Mouse (Mus musculus) layer of hippocampus, postnatal 10 days (tissue): ENCODE data around the gene B3gat3. TPM values are rescaled to one million over a fixed set of nuclear protein-coding genes. Genes with fewer than 3 reads are reported as not detected.

ENCODE experiments used
- DNase-seq, 2 experiments: peaks; one replicate each; pipeline ENCODE4 v3.0.0; 2021; ENCODE audit warnings: low spot score in 2 of 2
- total RNA-seq, 2 experiments: library from RNA; stranded (reverse); gene quantifications; 2 replicates each; pipeline ENCODE4 v1.2.3; 2021

B3gat3 gene
- total RNA-seq, 2 experiments from 2014 or later: 121 to 130 TPM

DNA sequence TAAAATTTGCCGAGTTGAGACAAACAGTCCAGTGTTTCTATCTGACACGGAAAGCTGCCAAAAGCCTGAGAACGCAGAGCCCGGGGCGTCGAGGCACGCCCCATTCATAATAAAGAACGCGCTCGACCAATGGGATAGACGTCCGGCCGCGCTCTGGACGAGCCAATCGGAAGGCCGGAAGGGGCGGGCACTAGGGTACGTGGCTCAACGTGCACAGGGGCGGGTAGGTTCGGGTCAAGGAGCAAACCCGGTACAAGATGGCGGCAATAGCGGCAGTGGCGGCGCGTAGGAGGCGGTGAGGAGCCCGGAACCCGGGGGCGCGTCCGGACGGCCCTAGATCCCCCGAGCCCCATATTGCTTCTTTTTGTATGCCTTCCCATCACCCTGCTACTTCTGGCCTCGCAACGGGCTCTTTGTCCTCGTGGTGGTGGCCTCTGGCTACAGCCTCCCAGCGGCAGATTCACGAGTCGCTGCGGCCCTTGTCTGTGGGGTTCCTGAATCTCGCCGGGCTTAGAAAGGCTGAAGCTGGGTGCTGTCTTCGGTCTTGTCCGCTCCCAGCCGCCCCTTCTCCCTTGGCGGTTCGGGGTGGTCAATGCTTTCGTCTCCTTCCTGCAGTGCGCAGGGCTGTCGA lies 22.2 kb upstream of the B3gat3 start, which contains the start of gene Ganab:
TSS of gene Ganab (plus strand) at position 207 of the 631 bp plus-strand sequence.
- peak; percentile 92 to 94 for DNase-seq

DNA sequence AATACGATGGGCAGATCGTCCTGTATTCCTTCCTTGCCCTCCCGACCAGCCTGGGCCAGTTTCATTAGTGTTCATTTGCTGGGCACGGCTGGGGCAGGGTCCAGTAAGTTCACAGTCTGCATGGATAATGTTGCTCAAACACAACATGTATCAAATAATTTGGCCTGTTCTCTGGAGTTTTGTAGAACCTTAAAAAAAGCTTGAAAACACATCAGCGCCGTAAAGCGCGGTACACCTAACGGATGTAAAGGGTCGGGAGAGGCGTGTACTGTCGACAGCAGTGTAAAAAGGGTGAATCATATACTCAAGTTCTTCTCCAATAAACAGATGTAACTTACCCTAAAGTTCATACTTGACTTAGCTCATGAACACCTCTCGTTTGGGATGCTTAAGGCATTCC lies 21.6 kb upstream of the B3gat3 start:
- no peak for DNase-seq

DNA sequence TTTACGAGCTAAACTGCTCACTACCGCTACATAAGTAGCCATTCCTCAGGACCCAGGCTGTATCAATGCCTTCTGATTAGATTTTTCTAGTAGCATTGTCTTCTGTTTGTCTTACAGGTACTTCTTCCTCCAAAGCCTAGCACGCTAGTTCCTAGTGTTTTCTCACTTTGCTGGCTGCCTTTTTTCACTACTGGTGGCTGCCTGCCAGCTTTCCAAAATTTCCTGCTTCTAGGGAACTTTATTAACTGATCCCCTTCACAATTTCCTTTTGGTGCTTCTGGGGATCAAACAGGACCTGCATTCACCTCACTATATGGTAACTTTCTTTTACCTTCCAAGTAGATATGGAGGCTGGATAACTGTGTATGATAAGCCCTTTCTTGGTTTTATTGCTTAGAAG lies 21.1 kb upstream of the B3gat3 start:
- no peak for DNase-seq

DNA sequence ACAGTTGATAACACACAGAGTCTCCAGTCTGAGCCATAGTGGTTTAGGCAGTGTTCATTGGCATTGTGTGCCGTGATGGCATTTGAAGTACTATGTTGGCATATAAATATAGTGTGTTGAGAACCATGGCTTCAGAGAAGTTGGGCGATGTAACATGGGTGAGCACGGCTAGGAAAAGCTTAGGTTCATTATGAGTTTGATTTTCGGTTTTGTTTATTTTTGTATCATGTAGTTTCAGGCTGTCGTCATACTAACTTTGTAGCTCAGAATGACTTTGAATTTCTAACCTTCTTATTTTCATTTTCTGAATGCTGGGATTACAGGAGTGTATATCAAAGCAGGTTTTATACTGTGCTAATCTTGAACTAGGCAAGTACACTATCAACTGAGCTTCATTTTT lies 16.8 kb upstream of the B3gat3 start:
- DNase-seq: no peak

DNA sequence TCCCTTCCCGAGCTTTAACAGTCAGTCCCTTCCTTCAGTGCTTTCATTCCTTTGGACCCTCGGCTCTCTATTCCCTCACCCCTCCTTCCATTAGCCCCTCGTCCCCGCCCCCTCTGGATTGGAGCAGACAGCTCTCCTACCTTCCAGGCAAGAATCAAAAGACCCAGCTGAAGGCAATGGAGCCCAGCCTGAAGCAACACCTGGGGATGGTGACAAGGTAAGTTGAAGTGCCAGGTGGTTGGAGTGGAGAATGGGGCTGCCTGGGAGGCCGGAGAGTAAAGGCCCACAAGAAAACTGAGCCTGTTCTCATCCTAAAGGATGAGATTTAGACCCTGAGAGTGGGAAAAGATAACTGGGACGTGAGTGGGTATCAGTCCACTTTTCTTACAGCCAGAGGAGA lies 11.6 kb upstream of the B3gat3 start:
- no peak for DNase-seq

DNA sequence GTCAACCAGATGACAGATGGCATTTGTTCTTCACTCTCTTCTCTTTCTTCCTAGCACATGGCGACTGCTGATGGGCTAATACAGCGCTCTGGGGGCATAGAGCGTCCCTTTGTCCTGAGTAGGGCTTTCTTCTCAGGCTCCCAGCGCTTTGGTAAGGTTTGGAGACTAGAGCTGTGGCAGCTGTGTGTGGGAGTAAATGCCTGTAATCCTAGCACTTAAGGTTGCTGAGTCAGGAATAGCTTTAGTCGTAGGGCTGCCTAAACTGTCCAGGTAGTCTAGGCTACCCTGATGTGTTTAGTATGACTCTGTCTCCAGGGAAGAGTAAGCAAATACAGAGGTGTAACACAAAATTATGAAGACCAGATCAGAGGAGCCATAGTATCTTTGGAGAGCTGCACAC lies 8.4 kb upstream of the B3gat3 start:
- no peak for DNase-seq

DNA sequence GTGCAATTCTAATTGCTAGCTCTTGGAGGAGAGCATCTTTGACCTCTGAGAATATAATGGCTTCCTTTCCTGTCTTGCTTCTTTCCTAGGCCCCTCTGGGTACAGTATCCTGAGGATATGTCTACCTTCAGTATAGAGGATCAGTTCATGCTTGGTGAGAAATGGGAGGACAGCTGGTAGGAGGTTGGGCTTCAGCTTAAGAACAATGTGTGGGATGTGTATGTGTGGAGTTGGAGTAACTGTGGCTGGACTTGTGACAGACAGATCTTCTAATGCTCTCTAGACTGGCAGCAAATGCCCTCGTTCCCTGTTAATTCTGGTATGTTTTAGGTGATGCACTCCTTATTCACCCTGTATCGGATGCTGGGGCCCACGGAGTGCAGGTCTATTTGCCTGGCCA lies 6.0 kb upstream of the B3gat3 start:
- DNase-seq: no peak

DNA sequence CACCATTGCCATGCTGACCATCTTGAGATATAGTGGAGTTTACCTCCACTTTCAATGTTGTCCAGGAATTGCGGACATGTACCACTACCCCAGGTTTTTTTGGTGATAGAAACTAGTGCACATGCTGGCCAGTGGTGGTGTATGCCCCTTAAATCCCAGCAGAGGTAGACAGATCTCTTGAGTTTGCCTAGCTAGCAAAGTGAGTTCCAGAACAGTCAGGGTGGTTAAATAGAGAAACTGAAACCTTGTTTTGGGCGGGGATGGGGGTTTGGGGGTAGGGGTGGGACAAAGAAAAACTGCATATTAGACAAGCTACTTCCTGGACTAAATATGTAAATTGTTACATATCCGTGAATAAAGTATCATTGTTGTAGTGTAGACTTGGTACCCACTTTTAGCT lies 1.2 kb upstream of the B3gat3 start:
- no peak for DNase-seq

DNA sequence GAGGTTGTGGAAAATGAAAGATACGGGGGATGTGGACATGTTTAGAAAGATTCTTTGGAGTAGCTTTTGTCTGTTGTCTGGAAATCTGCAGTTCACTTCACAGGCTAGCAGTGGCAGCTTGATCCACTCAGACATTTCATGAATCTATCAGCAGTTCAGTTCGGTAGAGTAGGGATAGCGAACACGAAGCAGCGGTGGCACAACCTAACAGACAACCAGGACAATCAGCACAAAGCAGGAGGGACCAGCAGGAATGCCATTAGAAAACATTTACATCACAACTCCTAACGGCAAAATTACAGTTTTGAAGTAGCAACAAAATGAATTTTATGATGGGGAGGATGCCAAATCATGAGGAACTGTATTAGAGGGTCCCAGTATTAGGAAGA lies 496 bp upstream of the B3gat3 start:
- DNase-seq: no peak

DNA sequence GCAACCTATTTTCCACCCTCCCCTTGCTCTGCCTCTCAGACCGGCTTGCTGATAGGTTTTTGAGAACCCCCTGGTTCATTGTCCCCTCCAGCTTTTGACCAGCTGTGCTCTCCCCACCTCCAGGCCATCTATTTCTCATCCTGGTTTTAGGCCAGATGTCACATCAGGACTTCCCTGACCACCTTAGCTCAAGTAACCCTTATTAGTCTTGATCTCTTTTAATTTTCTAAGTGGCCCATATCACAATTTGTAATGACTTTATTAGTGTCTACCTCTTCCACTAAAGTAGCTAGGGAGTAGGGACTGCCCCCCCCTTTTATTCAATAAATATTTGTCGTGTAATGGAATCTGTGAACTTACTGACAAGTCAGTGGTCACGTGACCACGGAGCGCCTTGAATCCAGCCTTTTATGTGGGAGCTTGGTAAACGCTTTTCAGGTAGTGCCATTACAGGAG lies 690 bp downstream of the B3gat3 start:
- DNase-seq: no peak

DNA sequence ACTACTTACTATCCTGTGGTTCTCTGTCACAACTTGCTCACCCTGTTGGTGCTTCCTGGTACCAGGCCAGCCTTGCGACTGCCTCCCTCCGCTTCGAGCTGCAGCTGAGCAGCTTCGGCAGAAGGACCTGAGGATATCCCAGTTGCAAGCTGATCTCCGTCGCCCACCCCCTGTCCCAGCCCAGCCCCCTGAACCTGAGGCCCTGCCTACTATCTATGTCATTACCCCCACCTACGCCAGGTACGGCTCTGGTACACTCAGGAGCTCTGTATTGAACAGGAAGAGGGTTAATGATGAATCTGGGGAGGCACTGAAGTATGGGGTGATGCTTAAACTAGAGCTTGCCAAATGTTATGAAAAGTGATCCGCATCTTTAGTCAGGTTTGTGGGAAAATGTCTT lies 1.6 kb downstream of the B3gat3 start:
- DNase-seq: no peak

DNA sequence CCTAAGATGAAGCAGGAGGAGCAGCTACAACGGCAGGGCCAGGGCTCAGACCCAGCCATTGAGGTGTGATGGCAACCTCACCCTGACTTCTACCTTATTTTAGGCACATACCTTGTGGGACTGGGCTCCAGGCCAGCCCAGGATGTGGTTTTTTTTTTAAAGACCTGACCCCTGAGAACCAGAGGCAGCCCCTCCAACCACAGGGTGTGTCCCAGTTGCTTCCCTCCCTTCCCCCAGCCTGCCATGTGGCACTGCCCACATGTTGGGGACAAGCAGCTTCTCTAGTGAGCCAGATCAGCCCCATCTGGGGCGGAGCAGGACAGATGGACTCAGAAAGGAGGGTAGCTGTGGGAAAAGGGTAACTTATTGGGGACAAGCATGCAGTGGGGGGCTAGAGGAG lies 6.6 kb downstream of the B3gat3 start:
- DNase-seq: no peak

DNA sequence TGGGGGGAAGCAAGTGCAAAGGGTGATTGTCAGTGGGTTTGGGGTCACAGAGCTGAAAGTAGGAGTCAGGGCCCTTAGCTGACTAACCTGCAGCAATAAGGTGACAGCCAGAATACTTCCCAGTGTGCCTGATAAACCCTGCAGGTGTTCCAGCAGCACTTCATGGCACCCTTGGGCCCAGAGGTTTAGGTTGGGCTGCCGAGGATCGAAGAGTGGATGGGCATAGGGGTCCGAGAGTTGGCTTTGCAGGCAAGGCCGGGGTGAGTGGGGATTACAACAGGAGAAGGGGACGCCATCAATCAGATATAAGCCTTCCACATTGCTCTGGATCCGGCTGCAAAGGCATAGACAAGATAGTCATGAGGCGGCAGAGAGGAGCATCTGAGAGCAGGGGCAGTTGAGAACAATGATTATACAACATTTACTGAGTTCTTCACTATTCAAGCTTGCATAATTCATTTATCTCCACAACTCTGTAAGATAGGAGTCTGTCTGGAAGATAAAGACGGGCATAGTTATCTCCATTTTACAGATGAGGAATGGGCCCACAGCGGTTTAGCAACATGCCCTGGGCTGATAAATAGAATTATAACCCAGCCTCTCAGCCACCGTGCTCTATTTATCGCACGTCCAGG lies 7.8 kb downstream of the B3gat3 start:
- DNase-seq: no peak

DNA sequence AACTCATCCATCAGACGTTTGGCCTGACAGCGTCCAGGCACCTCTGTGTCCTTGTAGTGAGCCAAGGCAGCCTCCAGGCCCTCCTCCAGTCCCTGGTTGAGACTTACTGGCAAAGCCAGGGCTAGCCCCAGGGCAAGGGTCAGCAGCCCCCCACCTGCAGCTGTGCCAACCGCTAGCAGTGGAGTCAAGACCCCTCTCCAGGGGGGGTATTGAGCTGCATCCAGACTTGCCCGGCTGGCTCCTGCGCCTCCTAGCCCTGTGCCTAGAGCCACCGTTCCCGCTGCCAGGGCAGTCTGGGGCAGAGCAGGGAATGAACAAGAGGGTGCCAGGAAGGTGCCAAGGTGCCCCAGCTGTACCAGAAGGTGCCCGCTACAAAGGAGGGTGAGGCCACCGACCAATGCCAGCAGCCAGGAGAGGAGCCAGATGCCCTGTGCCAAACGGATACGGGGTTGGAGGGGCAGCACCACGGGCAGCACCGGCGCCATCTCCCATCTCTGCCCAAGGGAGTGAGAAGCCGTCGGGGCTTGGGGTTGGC lies 8.6 kb downstream of the B3gat3 start:
- DNase-seq: no peak

DNA sequence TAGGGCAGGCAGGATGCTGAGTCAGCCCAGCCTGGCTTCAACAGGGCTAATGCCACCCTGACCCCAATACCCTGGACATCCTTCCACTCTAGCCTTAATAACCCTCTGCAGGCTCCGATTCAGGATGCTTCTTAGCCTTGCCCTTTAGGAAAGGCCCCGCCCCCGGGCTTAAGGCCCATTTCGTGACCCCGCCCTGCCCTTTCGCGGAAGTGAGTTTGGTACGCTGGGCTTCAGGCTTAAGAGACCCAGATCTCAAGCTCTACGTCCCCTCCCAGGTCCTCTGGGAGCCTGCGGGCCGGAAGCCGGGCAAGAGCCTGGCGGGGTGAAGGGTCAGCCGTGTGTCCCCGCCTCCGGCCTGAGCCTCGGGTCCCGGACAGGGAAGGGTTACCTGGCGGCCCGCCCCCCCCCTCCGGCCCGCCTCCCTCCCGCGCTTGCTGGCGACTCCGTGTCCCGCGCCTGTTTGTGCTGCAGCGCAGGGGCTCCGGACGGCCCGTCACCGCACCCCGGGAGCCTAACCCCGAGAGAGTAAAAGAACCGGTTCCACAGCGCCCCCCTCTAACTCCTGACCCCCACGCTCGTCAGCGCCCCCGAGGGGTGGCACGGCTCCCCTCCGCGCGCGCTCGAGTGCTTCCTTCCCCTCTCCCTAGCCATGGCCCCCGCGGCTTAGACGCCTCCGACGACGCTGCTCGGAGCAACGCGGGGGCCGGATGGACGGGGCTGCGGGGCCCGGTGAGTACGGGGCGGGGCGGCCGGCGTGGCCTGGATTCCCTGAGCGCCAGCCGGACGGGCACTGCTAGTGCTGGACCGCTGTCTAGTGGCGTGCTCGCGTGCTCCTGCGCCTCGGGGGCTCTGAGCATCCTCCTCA lies 9.3 kb downstream of the B3gat3 start, which contains the start of the genes Rom1 and Eml3:
TSS of gene Rom1 (minus strand) at position 133 of the 865 bp plus-strand sequence.
TSS of gene Eml3 (plus strand) at position 329 of the 865 bp plus-strand sequence.
- peak; percentile 68 to 74 for DNase-seq

DNA sequence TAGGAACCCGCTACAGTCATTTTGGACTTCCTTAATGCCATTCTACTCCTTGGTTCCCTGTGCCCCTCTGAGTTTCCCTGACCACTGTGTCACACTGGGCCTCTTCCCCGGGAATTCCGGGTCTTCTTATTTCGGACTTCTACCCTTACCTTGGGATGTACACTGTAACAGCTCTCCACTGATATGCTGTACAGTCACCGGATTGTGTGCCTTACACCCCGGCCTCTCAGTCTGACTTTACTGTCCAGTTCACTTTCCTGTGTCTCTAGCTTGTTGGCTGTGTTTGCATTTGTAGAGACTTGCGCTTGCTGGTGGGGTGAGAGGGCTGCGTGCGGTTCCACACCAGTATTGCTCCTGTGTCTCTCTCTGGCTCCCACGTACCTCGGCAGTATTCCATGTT lies 9.9 kb downstream of the B3gat3 start:
- no peak for DNase-seq

DNA sequence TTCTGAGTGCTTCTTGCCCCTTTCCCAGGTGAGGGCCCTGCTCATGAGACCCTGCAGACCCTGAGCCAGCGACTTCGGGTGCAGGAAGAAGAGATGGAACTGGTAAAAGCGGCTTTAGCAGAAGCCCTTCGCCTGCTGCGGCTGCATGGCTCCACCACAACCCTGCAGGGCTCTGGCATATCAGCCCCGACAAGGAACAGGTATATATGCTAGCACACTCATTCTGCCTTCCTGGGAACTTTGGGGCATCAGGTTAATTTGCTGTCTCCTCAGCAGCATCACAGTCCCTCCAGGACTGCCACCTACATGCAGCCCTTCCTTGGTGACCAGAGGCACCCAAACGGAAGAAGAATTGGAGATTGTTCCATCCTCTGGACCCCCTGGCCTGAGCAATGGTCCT lies 10.6 kb downstream of the B3gat3 start:
- no peak for DNase-seq

DNA sequence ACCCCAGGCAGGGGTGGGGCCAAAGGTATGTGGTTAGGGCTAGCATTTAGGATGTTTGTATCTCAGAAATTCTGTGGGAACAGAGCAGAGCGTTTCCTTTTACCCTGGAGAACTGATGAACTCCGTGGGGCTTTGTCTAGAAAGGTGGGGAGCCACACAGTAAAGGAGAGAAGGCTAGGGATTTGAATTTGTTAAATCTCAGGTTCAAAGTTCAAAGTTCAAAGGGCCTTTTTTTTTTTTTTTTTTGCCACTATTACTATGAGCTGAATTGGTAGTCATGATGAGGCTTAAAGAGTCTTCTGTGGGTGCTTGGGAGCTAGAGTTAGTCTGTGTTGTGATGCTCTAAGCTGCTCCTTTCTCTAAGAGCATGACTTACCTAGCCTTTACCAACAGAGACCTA lies 16.6 kb downstream of the B3gat3 start:
- DNase-seq: no peak

DNA sequence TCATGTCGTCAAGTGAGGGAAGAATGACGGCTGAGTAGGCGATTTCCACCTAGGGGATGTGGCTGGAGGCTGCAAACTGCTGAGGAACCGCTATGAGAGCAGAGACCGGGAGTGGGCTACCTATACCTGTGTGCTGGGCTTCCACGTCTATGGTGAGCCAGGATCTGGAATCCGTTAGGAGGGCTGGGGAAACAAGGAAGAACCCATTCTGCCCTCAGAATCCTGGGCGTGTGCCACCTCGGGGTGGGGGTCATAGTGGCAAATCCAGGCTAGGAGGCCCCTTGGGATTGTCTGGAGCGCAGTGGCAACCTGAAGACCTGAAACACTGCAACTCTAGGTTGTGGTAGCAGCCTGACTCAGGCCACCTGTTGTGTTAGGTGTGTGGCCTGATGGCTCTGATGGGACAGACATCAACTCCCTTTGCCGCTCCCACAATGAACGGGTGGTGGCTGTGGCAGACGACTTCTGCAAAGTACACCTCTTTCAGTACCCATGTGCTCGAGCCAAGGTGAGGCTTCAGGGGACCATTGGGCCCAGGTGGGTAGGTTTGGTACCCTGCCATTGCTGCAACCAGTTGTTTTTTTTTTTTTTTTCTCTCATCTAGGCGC lies 20.5 kb downstream of the B3gat3 start:
- DNase-seq: no peak

DNA sequence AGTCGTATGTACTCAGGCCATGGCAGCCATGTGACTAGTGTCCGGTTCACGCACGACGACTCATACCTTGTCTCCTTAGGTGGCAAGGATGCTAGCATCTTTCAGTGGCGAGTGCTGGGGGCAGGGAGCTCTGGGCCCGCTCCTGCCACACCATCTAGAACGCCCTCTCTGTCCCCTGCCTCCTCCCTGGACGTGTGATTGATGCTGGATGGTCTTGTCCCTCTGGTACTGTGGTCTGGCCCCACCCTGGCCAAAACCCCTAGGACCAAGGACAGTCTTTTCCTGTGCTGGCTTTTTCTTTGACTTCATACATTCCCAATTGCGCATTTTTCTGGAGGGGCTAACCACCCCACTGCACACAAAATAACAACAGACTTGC lies 21.0 kb downstream of the B3gat3 start:
- DNase-seq: no peak

DNA sequence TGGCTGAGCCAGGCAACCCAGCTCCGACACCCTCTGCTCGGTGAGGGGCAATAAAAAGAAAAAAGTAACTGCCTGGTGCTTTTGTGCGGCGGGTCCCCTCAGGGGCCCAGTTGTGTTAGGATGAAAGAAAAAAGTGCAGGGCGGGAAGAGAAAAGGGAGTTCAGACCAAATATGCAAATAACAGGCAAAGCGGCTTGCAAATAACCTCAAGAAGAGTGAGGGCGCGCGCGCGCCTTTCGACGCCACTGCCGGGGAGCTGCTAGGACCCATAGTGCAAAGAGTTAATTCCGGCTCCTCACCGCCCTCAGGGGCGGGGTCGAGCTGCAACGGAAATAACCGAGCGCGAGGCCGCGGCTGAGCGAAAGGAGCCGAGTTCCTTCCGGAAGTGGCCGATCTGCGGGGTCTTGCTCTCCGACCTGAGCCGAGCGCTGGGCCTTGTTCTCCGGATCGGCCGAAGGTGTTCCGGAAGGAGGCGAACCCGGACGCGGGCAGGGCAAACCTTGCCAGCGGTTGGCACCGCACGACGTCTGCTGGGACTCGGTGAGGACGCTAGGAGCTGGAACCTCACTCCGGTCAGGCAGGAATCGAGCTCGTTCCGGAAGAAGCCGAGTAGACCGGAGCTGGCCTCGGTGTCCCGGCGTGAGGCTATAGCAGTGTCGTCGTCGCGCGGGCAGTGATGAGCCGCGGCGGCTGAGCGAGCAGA lies 21.5 kb downstream of the B3gat3 start, which contains the start of gene Mta2:
TSS of gene Mta2 (plus strand) at position 361 of the 703 bp plus-strand sequence.
- DNase-seq: peak; percentile 98
